Mouse (Mus musculus): ENCODE results near the gene Fut2.
A peak's percentile ranks its signal among the peaks of the same experiment; 100 is the strongest.
"Not testable (repeated sequence)": the region's sequence is repeated elsewhere in the genome, so short reads cannot be mapped to it uniquely, and the experiment has no call there.

Fut2 gene

DNA sequence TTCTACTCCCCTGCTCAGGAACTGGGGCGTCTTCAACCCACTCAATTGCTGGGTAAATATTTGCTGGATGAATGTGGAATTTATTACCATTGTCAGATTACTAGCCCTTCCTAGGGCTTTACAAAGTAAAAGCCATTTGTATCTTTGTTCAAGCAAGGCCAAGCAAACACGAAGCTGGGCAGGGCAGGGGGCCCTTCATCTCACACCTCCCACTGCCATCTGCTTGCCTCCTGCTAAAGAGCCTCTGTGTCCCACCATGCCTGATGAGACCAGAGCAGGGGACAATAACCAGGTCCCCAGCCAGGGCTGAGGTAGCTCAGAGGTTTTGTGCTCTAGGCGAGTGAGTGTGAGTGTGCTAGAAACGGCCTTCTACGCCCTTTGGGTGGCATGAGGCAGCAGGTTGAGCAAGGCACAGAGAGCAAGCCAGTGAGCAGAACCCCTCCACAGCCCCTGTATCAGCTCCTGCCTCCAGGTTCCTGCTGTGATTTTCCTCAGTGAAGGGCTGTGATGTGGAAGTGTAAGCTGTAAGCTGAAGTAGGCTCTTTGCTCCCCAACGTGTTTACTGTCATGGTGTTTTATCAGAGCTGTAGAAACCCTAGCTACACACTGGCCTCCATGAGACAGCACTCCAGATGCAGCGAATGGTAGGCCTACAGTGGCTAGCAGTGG, 11.6 kb upstream of the Fut2 start:
- DNase-seq (ENCODE audit: low spot score): no peak

DNA sequence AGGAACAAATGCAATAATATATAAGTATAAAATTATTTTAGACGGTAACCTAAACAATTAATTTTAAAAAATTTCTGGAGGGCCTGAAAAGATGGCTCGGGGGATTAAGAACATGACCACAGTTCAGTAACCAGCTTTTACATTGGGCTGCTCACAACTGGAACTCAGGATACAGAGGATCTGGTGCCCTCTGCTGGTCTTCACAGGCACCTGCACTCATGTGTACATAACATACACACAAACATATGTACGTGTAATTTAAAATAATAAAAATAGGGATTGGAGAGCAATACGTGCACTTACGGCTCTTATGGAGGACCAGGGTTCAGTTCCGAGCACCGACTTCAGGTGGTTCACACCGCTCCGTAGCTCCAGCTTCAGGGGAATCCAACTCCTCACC, 2.7 kb upstream of the Fut2 start:
- DNase-seq (ENCODE audit: low spot score): no peak

DNA sequence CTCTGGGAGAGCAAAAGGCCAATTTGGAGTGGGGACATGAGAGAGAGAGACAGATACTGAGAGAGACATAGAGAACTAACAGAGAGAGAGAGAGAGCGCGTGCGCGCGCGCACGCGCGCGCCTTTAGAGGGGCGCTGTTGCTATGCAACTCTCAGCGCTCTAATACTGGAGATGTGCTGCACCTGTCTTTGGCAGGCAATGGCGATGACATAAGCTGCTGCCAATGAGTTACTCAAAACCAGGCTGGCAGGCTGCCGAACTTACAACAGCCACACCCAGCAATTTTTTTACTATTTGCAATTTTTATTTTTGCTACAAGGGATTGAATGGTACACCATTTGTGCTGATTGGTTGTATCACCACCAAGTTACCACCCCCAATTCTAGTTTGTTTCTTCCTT, 1.6 kb upstream of the Fut2 start:
- no peak for DNase-seq (ENCODE audit: low spot score)

DNA sequence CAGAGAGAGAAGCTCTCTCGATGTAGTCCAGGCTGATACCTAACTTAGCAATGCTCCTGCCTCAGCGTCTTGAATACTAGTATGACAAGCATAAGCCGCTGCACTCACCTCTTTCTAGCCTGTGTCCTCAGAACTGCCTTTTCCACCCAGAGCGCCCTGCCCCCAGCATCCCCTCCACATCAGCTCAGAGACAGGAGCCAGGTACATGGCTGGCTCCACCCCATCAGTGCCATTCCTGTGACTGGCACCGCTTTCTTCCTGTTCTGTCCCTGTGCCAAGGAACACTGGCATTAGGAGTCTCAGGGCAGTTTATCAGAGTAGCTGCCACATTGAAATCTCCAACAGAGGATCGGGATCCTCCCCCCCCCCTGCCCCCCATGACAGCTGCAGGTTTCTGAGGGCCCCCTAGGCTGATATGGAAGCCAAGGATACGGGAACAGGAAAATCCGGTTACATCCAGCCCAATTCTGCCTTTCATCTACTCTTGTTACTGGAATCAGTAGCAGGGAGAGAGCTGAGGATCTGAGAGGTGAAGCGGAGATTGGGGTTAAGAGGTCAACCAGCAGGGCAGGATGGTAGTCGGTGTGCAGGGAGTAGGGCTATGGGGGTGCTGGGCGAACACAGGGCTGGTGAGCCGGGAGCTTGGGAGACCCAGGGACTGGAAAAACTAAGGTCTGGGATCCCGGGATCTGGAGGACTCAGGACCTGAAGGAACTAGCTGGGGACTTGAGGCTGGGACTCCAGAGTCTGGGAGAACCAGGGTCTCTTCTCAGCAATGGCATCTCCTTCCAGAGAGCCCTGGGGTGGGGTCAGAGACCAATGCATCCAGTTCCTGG, 673 bp downstream of the Fut2 start:
- DNase-seq (ENCODE audit: low spot score): no peak

DNA sequence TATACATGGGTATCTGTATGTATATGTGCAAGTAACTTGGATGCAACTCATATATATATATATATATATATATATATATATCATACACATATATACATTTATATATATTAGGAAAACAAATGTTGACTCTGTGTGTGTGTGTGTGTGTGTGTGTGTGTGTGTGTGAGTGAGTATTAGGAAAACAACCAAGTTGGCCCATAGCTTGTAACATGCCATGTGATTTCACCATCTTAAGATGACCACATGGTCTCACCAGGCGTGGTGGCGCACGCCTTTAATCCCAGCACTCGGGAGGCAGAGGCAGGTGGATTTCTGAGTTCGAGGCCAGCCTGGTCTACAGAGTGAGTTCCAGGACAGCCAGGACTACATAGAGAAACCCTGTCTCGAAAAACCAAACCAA, 4.5 kb downstream of the Fut2 start:
- DNase-seq (ENCODE audit: low spot score): not testable (repeated sequence)

DNA sequence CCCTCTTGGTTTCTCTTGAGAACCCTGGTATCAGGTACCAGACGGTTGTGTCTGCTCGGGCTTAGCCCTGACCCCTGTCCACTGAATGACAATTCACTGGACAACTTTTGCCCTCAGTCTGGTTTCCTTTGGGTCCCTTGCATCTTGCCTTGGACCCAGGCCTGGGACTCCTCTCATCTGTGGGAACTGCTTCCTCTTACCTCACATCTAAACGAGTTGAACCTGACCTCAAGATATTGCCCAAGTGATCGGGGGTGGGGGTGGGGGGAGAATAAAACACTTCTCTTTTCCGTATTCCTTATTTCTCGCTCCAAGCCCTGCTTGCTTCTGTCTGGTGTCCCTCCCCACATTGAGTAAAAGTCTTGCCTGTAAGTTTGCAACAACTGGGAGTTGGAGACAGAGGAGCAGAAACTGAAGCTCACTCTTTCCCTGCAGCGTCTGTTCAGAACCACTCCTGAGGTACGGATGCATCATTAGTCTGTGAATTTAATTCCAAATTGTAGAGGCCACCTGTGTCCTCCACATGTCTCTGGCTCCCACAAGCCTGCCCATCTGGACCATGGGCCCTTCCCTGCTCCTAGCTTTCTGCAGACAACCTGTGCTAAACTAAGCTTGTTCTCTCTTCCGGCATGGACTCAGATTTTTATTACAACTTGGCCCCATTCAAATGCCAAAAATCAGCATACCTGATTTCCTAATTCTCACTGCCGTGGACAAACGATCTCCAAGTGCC, 5.3 kb downstream of the Fut2 start:
- no peak for DNase-seq (ENCODE audit: low spot score)

DNA sequence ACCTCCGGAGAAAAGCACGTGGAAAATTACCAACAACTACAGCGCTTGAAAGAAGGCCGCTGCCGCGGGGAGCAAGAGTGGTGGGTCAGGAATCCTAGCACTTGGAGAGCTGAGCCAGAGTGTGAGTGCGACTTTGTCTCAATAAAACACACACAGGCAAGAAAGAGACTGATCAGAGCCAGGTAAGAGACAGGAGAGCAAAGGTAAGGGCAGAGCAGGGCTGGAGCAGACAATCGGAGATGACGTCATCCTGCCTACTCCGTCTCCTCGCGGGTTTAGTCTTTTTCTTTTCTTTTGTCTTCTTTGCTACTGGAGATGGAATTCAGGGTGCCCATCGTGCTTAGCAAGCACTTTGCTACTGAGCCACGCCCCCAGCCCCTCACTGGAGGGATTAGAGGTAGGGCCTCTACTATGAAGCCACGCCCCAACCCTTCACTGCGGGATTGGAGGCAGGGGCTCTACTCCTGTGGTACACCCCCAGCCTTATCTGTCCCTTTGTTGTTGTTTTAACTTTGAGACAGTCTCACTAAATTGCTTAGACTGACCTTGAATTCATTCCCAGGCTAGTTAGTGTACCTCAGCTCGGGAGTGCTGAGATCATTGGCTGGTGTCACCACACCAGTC, 11.7 kb downstream of the Fut2 start:
- no peak for DNase-seq (ENCODE audit: low spot score)

DNA sequence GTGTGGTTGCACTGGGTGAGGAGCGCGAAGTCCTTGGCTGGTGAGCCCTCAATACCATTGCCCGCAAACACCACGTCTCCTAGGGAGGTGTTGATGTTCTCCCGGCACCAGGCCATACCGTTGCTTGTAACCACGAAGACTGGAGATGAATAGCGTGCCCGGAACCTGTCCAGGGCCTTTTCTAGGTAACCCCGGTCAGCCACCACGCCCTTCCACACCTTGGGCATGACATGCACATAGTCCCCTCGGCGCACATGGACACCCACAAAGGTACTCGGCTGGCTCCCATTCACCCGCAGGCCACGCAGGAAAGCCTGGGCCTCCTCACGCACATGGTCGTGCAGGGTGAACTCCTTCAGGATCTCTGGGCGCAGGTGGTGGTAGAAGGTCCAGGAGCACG, 15.7 kb downstream of the Fut2 start:
- not testable (repeated sequence) for DNase-seq (ENCODE audit: low spot score)

DNA sequence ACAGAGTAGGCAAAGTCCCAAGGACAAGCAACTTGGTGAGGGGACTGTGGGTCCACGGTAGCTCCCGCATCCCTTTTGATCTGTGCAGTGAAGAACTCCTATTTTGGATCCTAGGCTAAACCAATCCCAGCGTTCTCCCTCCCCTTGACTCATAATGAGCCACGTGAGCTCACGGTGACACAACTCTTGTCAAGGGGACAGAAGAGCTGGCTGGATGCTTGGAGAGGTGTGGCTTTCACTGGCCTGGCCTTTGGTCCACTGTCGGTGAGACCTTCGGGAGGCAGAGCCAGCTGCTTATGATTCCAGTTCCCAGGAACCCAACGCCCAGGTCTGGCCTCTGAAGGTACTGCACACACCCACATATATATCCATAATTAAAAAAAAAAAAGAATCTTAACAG, 16.8 kb downstream of the Fut2 start:
- DNase-seq (ENCODE audit: low spot score): no peak

DNA sequence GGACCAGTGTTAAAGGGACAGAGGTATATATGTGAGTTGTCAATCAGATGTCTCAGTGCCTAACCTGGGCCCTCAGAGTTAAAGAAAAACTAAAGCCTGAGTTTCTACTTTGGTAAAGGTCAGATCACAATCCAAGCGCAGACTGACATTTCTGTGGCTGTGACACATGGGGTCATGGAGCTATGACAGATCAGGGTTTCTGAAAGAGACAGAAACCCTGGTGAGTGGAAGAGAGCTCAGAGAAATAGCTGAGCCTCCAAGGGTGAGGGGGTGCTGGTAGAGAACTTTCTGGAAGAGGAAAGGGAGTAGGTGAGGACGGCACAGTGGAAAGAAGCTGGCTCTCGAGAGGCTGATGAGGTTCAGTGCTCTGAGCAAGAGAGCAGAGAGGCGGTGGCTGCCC, 19.5 kb downstream of the Fut2 start:
- DNase-seq (ENCODE audit: low spot score): no peak

DNA sequence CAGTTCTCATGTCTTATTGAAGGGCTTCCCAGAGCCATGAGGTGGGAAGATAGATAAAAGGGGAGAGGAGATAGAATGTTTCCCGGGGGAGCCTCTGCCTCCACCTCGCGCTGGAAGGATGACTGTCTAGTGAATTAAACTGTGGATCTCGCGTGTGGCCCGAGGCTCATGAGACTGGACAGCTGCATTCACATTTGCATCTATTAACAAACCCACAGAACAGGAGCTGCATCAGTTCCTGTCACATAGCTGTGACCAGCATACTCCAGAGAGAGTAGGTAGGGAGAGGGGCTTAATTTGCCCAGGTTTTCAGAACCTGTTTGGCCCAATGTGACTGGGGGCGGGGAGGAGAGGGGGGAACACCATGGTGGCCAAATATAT, 20.6 kb downstream of the Fut2 start:
- DNase-seq (ENCODE audit: low spot score): no peak

DNA sequence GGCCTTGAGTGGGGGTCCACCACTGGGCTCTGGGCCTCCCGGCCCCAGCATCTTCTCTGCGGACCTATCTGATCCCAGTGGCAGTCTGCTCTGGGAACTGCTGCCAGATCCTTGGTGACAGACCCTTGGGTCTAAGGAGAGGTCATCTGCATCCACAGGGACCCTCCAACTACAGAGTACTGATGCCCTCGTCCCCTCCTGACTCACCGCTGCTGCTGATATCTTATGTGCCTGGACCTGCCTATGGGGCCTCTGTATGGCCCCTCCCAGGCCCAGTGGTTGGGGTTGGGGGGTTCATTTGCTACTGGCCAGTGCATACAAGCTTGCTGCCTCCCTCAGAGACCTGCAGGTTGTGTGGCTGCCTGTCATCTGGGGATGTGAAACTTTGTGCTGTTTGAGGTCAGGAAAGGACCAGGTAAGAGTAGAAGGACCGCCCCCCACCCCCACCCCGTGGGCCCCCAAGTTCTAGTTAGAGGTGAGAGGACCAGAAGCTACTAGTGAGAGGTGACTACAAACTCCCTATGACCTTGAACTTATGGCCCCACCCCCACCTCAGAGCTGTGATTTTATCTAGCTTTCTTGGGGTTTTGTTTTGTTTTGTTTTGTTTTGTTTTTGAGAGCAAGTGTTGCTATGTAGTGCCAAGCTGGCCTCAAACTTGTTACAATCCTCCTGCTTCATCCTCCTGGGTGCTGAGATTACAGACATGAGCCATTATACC, 21.2 kb downstream of the Fut2 start:
- no peak for DNase-seq (ENCODE audit: low spot score)

DNA sequence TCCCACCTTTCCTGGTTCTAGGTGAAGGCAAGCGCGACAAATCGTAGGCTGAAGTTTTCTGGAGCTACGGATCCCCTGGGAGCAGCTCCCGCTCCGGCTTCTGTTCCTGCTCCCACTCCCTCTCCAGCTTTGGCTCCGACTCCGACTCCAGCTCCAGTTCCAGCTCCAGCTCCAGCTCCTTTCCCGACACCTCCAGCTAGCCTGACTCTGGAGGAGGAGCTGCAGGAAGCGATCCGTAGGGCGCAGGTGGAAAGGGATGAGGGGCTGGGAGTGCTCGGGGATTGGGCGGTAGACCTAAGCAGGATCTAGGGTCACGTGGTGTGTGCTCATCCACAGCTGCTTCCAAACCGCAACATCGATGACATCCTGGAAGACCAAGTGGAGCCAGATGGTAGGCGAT, 22.0 kb downstream of the Fut2 start:
- peak; percentile 43 for DNase-seq (ENCODE audit: low spot score)

DNA sequence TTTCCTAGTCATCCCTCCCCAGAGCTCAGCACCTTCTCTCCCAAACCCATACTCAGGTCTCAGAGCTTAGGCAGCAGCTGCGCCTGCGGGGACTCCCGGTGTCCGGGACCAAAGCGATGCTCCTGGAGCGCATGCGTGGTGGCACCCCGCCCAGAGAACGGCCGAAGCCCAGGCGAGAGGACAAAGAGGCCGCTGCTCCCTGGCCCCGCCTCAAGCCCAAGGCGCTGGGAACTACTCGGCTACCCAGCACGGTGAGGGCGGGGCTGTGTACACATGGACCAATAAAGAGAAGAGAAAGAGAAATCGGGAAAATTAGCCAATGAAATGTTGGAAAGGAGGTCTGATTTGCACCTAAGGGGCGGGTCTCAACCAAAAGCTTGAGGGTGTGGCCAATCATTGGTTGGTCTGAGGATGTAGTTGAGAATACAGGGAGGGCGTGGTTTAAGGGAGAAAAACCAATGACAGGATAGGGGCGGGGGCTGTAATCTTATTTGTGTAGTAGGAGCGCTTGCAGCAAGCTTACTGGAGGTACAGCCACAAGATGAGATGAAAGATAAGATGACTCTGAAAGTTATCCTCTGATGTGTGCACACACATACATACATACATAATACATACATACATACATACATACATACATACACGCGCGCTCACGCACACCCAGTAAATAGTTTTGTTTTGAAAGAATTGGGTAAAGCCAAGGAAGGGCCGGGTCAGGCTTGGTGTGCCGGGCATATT, 22.6 kb downstream of the Fut2 start:
- DNase-seq (ENCODE audit: low spot score): peak; percentile 93

DNA sequence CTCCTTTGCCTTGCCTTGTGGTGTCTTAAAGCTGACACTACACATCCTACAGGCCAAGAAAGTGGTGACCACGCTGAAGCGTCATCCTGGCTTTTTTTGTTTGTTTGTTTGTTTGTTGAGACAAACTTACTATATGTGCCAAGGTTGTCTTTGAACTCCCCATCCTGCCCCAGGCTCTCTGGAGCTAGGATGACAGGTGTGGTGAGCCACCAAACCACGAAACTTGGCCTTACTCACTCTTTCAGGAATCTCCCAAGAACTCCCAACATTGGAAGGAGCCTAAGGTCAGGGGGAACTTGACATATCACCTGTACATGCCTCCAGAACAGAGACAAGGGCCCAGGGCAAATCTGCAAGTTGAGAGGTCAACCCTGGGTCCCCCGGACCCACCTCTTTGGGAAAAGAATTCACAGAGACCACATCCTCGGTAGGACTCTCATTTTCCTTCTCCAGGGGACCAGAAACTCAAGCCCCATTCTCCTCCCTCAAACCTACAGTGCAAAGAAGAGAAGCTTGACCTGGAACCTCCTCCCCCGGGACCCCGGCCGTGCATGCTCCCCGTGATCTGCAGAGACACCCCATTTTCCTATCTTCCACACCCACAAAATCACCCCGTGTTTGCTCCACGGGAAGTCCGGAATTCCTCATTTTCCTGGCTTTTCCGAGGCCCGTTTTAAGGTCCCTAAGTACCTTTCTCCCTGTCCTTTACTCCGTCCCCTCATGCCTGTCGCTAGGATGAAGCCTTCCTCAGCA, 23.5 kb downstream of the Fut2 start:
- DNase-seq (ENCODE audit: low spot score): no peak

DNA sequence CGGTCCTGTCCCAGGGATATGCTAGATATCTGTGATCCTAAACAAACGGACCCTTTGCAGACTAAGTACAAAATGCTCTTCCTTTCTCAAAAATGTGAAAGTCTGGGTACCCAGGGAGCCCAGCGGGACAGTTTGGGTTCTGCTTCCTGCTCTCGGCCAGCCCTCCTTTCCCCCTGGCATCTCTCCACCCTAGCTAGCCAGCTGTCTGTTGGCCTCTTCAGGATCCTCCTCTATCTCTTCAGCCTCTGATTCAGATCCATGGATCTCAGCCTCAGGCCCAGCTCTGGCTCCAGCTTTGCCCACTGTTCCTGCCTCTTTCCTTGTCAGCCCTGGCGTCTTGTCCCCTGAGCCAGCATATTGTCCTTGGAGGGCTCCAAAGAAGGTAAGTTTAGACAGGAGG, 24.1 kb downstream of the Fut2 start:
- DNase-seq (ENCODE audit: low spot score): no peak

DNA sequence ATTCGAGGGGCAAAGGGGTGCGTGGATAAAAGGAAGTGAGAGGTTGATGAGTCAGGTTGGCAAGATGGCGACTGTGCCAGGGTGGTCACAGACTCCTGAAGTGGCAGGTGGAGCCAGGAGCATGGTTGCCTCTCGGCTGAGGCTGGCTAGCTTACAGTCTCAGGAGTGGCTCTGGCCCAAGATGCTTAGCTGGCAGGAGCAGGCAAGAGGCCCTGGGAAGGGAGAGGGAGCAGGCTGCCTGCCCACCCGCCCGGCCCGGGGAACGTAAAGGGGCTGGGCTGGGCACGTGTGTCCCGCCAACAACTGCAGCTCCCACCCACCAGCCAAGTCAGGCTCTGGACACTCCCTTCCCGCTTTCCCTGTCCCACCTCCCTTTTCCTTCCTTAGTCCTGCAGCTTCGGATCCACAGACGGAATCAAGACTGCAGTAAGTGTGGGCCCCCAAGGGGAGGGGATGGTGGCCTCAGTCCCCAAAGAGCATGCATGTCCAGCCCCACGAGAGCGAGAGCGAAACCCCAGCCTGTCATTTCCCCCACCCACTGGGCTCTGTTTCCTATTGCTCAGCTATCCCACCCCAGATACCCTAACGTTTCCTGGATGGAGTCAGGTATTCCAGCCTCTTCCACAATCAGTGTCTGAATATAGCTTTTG, 24.7 kb downstream of the Fut2 start:
- no peak for DNase-seq (ENCODE audit: low spot score)

DNA sequence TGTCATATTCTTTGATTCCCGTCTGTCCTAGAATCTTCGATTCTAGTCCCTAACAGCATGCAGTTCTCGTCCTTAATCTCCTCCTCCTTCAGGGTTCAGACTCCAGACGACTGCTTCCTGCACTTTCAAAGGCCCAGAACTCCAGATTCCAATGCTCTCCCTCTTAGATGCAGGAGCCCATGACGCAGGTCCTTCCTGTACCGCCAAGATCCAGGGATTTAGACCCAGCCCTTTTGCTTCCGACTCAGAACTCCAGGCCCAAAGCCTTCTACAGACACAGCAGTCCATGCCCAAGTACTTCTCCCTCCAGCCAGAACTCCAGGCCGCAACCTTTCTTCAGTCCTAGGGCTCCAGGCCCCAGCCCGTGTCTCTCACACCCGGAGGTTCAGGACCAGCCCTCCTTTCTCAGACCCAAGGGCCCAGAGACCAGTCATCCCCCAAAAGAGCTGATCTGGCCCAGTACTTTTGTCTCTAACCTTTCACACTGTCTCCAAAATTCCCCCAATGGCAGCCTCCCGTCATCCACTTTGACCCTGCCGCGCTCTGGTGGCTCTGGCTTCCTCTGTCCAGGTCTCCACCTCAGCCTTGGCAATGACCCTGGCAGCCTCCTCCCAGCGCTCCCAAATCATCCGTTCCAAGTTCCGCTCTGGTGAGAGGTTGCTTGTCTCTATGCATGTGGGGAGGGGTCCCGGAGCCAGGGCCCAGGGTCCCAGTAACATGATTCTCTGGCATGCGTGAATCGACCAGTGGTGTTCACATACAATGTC, 25.8 kb downstream of the Fut2 start:
- no peak for DNase-seq (ENCODE audit: low spot score)

DNA sequence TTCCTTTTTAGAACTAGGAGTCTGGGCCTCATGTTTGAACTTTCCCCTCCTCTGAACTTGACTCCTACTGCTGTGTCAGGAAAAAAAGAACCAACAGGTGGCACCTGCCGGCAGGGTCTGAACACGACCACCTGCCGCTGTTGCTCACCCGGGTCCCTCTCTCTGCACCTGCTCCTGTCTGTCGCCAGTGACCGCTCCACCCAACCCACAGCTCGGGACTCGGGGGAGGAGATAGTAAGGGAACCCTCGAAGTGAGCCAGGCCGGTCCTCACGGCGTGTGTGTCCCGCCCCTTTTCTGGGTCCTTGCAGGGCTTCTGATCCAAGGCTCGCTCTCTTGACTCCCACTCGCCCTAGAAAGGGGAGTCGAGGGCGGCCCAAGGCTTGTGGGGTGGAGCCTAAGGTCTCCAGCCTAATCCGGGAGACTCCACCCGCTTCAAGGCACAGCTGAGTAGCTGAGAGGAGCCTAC, 26.6 kb downstream of the Fut2 start, which contains the start of gene Mamstr:
Gene Mamstr (plus strand): TSS at position 417 of the 467 bp plus-strand sequence.
- peak; percentile 54 for DNase-seq (ENCODE audit: low spot score)
